Mouse (Mus musculus): ENCODE results near the gene Ttll3.

The Ttll3 gene

GRCm38 (mm10) chr6:113455007-113455406 lies 65.9 kb downstream of the Ttll3 start:
- no peak for DNase-seq (ENCODE audit: low read depth in 2 of 2, low spot score in 2 of 2)

DNA sequence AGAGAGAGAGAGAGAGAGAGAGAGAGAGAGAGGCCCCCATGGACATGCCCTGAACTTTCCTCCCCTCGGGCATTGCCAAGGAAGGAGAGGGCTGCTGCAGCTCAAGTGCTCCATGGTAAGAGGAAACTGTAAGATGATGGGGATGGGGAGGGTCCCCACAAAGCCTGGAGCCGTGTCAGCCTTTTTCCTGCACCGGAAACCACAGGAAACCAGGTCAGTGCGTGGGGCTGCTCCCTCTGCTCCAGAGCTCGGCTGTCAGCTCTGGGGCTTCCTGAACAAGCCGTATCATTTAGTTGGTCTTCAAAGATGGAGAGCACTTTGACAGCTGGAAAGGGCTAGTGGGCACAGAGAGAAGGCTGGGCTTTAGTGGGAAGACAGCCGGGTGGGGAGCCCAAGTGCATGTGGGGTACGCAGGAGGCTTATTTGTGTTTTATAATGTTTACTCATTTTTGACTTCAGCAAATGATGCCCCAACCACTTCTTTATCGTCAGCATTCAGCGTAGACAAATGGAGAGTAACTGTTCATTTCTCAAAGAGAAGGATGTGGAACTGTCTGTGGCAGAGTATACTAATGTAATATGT lies 69.0 kb downstream of the Ttll3 start, which contains the start of gene Il17re:
Gene Il17re (plus strand): TSS at position 533 of the 583 bp plus-strand sequence.
- DNase-seq (ENCODE audit: low read depth in 2 of 2, low spot score in 2 of 2): no peak

DNA sequence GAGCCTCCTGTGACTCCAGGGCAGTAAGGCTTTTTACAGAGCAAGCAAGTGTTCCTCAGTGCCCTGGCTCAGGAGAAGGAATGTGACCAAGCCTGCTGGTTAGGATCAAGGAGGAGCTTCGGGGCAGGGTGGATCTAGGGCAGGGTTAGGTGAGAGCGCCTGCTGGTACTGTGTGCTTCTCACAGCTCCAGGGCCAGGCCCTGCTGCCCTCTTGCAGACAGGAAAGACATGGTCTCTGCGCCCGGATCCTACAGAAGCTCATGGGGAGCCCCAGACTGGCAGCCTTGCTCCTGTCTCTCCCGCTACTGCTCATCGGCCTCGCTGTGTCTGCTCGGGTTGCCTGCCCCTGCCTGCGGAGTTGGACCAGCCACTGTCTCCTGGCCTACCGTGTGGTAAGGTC lies 69.6 kb downstream of the Ttll3 start:
- DNase-seq (ENCODE audit: low read depth in 2 of 2, low spot score in 2 of 2): no peak

DNA sequence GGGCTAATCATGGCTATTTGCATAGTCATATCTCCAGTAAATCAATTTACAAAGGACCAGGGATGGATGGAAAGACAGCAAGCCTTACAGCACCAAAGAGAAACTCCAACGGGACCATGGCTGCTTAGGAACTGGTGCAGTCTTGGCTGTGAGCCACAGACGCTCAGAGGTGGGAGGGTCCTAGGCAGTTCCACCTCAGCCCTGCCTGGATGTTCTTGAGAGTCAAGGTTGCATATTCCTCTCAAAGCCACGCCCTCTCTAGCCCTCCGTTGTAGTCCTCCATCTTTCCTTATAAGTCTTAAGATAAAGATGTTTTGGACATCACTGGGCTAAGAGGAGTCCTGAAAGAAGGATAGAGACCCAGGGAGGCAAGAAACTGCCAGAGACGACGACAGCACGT lies 75.0 kb downstream of the Ttll3 start:
- DNase-seq (ENCODE audit: low read depth in 2 of 2, low spot score in 2 of 2): no peak

Measured in CD8-positive naive resting alpha-beta T cell, adult 2 months (primary cell).